Mouse (Mus musculus) megakaryocyte, embryonic 14.5 days (primary cell): ENCODE measurements around the gene Avp.

Experiments used
- FLI1 ChIP-seq: IDR thresholded peaks from 2 replicates; pipeline ENCODE4 v1.6.1; 2012; ENCODE audit warnings: low read length, inconsistent platforms, mixed read lengths
- GATA1 ChIP-seq: IDR thresholded peaks from 3 replicates; pipeline ENCODE4 v1.6.1; 2012; ENCODE audit warnings: mixed read lengths, low read length, inconsistent platforms, borderline replicate concordance

GRCm38 (mm10) chr2:130613091-130613490 is 30.7 kb upstream of the Avp start:
- TF ChIP-seq GATA1 (no peak), FLI1 (no peak)
